Mouse (Mus musculus) heart, postnatal 0 days (tissue): Measurements from ENCODE around the gene Kcnk1.

Experiments
- CTCF ChIP-seq: IDR thresholded peaks from 2 replicates; pipeline ENCODE4 v1.5.1; 2016; ENCODE audit warnings: antibody characterized with exemption, control low read depth, low read depth
- EP300 ChIP-seq: IDR thresholded peaks from 2 replicates; pipeline ENCODE4 v1.6.1; 2016; ENCODE audit warnings: antibody characterized with exemption, low read depth

DNA sequence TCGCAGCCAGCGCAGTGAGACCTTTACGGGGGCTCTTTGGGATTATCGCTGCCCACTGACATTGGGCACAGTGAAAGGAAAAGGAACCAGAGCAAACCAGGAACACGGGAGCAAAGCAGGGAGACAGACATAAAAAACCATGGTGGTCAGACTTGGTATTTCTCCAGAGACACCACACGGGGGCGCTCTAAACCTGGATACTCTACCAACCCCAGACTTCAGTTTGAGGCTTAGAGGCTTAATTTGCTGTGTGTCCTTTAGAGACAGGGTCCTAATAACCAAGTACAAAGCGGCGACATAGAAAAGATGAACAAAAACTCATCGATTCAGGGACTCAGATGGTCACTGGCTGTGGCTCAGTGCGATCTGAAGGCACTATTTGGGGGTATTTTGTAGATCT is 39.3 kb upstream of the Kcnk1 start:
- TF ChIP-seq EP300, result no peak
- TF ChIP-seq CTCF, result peak; percentile 64
